23 mouse cellular contexts compared by ENCODE assay signal in the genomic region with DNA sequence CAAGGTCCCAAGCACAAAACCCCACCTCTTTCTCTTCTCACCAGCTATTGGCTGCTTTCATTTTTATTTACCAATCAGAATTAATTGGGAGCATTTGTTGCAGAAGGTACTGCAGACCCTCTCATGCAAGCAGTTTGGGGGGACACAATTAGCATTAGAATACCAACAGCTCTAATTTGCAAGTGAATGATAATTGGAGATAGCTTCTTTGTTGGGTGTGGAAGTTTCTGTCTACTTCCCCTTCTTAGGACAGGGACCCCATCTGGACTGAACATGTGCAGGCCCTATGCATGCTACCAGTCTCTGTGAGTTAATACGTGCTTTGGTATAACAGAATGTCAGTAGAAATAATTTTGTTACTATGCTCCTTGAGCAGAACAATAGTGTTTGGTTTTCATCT. TPM values are rescaled to one million over a fixed set of nuclear protein-coding genes. Genes with fewer than 3 reads are reported as not detected.
A peak's percentile ranks its signal among the peaks of the same experiment; 100 is the strongest.
DNase-seq lines count a peak whose midpoint lies in the region; ATAC-seq lines count a peak whose summit lies in the region.
"Had no signal": no experiment of that assay in that cellular context is flagged by ENCODE, and none has a peak within 500 bp of the region (broad histone marks: within the 10 kb centered on the region; RNA-seq: fewer than 3 reads in every experiment).

No protein-coding gene starts in this region.

- no peak overlapping the region for H3K9ac ChIP-seq in forebrain, embryonic 12.5 days
- no peak overlapping the region for H3K9ac ChIP-seq in midbrain, embryonic 12.5 days (replicated peaks)
- H3K9ac ChIP-seq in midbrain, embryonic 15.5 days: no peak overlapping the region
- H3K9ac ChIP-seq in forebrain, embryonic 13.5 days: no peak overlapping the region
- H3K9ac ChIP-seq: embryonic facial prominence, embryonic 15.5 days; heart, embryonic 12.5 days; hindbrain, embryonic 12.5 days had no signal

- 15% methylated on average over 1 of the region's 1 CpGs for WGBS in forebrain, embryonic 12.5 days
- WGBS in forebrain, embryonic 10.5 days: 98% methylated on average over 1 of the region's 1 CpGs
- WGBS in midbrain, embryonic 12.5 days: 46% methylated on average over 1 of the region's 1 CpGs
- WGBS in midbrain, embryonic 15.5 days: 26% methylated on average over 1 of the region's 1 CpGs
- WGBS in forebrain, embryonic 13.5 days: 14% methylated on average over 1 of the region's 1 CpGs

- no peaks in the 10 kb centered on the region for H3K9me3 ChIP-seq in forebrain, embryonic 12.5 days
- no peaks in the 10 kb centered on the region for H3K9me3 ChIP-seq in forebrain, embryonic 10.5 days
- no peaks in the 10 kb centered on the region for H3K9me3 ChIP-seq in midbrain, embryonic 12.5 days
- H3K9me3 ChIP-seq in midbrain, embryonic 15.5 days: no peaks in the 10 kb centered on the region
- H3K9me3 ChIP-seq in forebrain, embryonic 13.5 days (replicated peaks): no peaks in the 10 kb centered on the region
- H3K9me3 ChIP-seq: embryonic facial prominence, embryonic 15.5 days; heart, embryonic 12.5 days; hindbrain, embryonic 12.5 days had no signal

- no peaks in the 10 kb centered on the region for H3K27me3 ChIP-seq in forebrain, embryonic 12.5 days
- H3K27me3 ChIP-seq in forebrain, embryonic 10.5 days (ENCODE audit: poor library complexity, severe bottlenecking): peaks cover 4% of the 10 kb centered on the region
- no peaks in the 10 kb centered on the region for H3K27me3 ChIP-seq in midbrain, embryonic 12.5 days
- H3K27me3 ChIP-seq in midbrain, embryonic 15.5 days (replicated peaks): no peaks in the 10 kb centered on the region
- no peaks in the 10 kb centered on the region for H3K27me3 ChIP-seq in forebrain, embryonic 13.5 days
- H3K27me3 ChIP-seq: CH12.LX; embryonic facial prominence, embryonic 15.5 days; heart, embryonic 12.5 days; hindbrain, embryonic 12.5 days; Patski had no signal

- no peaks in the 10 kb centered on the region for H3K36me3 ChIP-seq in forebrain, embryonic 12.5 days (replicated peaks)
- no peaks in the 10 kb centered on the region for H3K36me3 ChIP-seq in forebrain, embryonic 10.5 days (replicated peaks)
- H3K36me3 ChIP-seq in midbrain, embryonic 12.5 days: no peaks in the 10 kb centered on the region
- no peaks in the 10 kb centered on the region for H3K36me3 ChIP-seq in midbrain, embryonic 15.5 days (replicated peaks)
- no peaks in the 10 kb centered on the region for H3K36me3 ChIP-seq in forebrain, embryonic 13.5 days (ENCODE audit: poor library complexity, severe bottlenecking)
- H3K36me3 ChIP-seq: embryonic facial prominence, embryonic 15.5 days; heart, embryonic 12.5 days; hindbrain, embryonic 12.5 days had no signal

- H3K4me1 ChIP-seq in forebrain, embryonic 12.5 days: peaks cover 35% of the 10 kb centered on the region
- peaks cover 51% of the 10 kb centered on the region for H3K4me1 ChIP-seq in forebrain, embryonic 10.5 days
- peaks cover 25% of the 10 kb centered on the region for H3K4me1 ChIP-seq in midbrain, embryonic 12.5 days
- peaks cover 8% of the 10 kb centered on the region for H3K4me1 ChIP-seq in midbrain, embryonic 15.5 days
- peaks cover 37% of the 10 kb centered on the region for H3K4me1 ChIP-seq in forebrain, embryonic 13.5 days

- no peak for DNase-seq in forebrain, embryonic 10.5 days (ENCODE audit: extremely low spot score, low spot score)
- DNase-seq in Muller cell, postnatal 12 days (ENCODE audit: inconsistent ontology term): no peak
- no peak for DNase-seq in lung, postnatal 10 days
- DNase-seq in layer of hippocampus, adult 11-12 months (ENCODE audit: low spot score): no peak
- DNase-seq: adrenal gland, adult 2 months; adrenal gland, postnatal 25 days; cerebellum, adult 2 months; embryo, embryonic 11 days; gastrocnemius, adult 2 months; gastrocnemius, postnatal 25 days; kidney, adult 18-20 months had no signal

- ATAC-seq in forebrain, embryonic 12.5 days (ENCODE audit: low FRiP score): peak; percentile 5; the same call in 1 of the 2 replicates
- ATAC-seq in midbrain, embryonic 12.5 days (ENCODE audit: low FRiP score, low read depth): no peak
- no peak for ATAC-seq in midbrain, embryonic 15.5 days (replicated peaks)
- peak; percentile 12; the same call in 1 of the 2 replicates for ATAC-seq in forebrain, embryonic 13.5 days
- ATAC-seq: hindbrain, embryonic 16.5 days; inflammation-experienced regulatory T-cells, adult 6 months; Patski had no signal

- no peak overlapping the region for H3K4me2 ChIP-seq in forebrain, embryonic 12.5 days
- no peak overlapping the region for H3K4me2 ChIP-seq in midbrain, embryonic 12.5 days (replicated peaks)
- H3K4me2 ChIP-seq in midbrain, embryonic 15.5 days: no peak overlapping the region
- no peak overlapping the region for H3K4me2 ChIP-seq in forebrain, embryonic 13.5 days
- H3K4me2 ChIP-seq: embryonic facial prominence, embryonic 15.5 days; heart, embryonic 12.5 days; hindbrain, embryonic 12.5 days had no signal

- H3K4me3 ChIP-seq in forebrain, embryonic 12.5 days (replicated peaks): no peak overlapping the region
- H3K4me3 ChIP-seq in forebrain, embryonic 10.5 days: no peak overlapping the region
- H3K4me3 ChIP-seq in midbrain, embryonic 12.5 days: no peak overlapping the region
- H3K4me3 ChIP-seq in midbrain, embryonic 15.5 days: no peak overlapping the region
- no peak overlapping the region for H3K4me3 ChIP-seq in forebrain, embryonic 13.5 days
- H3K4me3 ChIP-seq: embryonic facial prominence, embryonic 15.5 days; erythroblast, embryonic 14.5 days; gastrocnemius, adult 2 months; heart, embryonic 12.5 days; hindbrain, embryonic 12.5 days had no signal

- 0 out of 2 replicates have a peak overlapping the region, but pooled peaks have one; percentile 21 for H3K27ac ChIP-seq in forebrain, embryonic 12.5 days
- H3K27ac ChIP-seq in forebrain, embryonic 10.5 days: no peak overlapping the region
- 0 out of 2 replicates have a peak overlapping the region, but pooled peaks have one; percentile 10 for H3K27ac ChIP-seq in midbrain, embryonic 12.5 days (replicated peaks)
- no peak overlapping the region for H3K27ac ChIP-seq in midbrain, embryonic 15.5 days
- peak overlapping the region; percentile 55; the same call in 1 of the 2 replicates for H3K27ac ChIP-seq in forebrain, embryonic 13.5 days
- H3K27ac ChIP-seq: embryonic facial prominence, embryonic 15.5 days; gastrocnemius, adult 2 months; hindbrain, embryonic 12.5 days had no signal

RNA-seq across cellular contexts. Expression of gene Plxna2, which starts 1.9 kb away (rescaled TPM):
- polyA plus RNA-seq in forebrain, embryonic 12.5 days (2016; fragmentation: Nextera tagmentation; extraction: Ambion mirVana): 34.0 and 42.6 TPM in 2 replicates
- polyA plus RNA-seq in forebrain, embryonic 10.5 days (2016; fragmentation: Nextera tagmentation; extraction: Ambion mirVana): 6.5 and 7.4 TPM in 2 replicates
- polyA plus RNA-seq in midbrain, embryonic 12.5 days (2016; fragmentation: Nextera tagmentation; extraction: Ambion mirVana): 19.0 and 19.3 TPM in 2 replicates
- 22.4 and 23.8 TPM in 2 replicates for polyA plus RNA-seq in midbrain, embryonic 15.5 days (2015; fragmentation: Nextera tagmentation; extraction: Ambion mirVana)
- 46.9 and 55.8 TPM in 2 replicates for polyA plus RNA-seq in forebrain, embryonic 13.5 days (2015; fragmentation: Nextera tagmentation; extraction: Ambion mirVana)

Comparison
In these comparisons a context has a peak if more than half of its experiments do, and no peak if none do; other contexts are left out.
1. H3K27ac ChIP-seq: peak in forebrain, embryonic 12.5 days (single experiment), midbrain, embryonic 12.5 days (single experiment) and forebrain, embryonic 13.5 days (single experiment); none in forebrain, embryonic 10.5 days (single experiment) and midbrain, embryonic 15.5 days (single experiment).
2. ATAC-seq: peak in forebrain, embryonic 12.5 days (single experiment) and forebrain, embryonic 13.5 days (single experiment); none in midbrain, embryonic 12.5 days (single experiment) and midbrain, embryonic 15.5 days (single experiment).